Mouse (Mus musculus) intestine, postnatal 0 days (tissue): ENCODE measurements around the gene Bicd1. TPM values are rescaled to one million over a fixed set of nuclear protein-coding genes. Genes with fewer than 3 reads are reported as not detected.
"Not testable (repeated sequence)": the region's sequence is repeated elsewhere in the genome, so short reads cannot be mapped to it uniquely, and the experiment has no call there.

Source experiments
- ATAC-seq: fragments of 200-750 bp; cut with Nextera tagmentation; 2 replicates; pipeline ENCODE4 v1.8.0; 2017; ENCODE audit warnings: mild to moderate bottlenecking, moderate TSS enrichment, moderate library complexity
- H3K27ac ChIP-seq: fragments of 300-500 bp; sonication (generic); 2 replicates; pipeline ENCODE4 v1.5.1; 2014; ENCODE audit warnings: mild to moderate bottlenecking, low read depth, low read length, moderate library complexity
- H3K27me3 ChIP-seq: fragments of 300-500 bp; sonication (generic); replicated peaks from 2 replicates; pipeline ENCODE4 v1.6.1; 2014; ENCODE audit warnings: low read length, mixed read lengths; ENCODE audit not compliant: control insufficient read depth, insufficient read depth
- H3K36me3 ChIP-seq: fragments of 300-500 bp; sonication (generic); 2 replicates; pipeline ENCODE4 v1.6.1; 2014; ENCODE audit warnings: mild to moderate bottlenecking, moderate library complexity; ENCODE audit not compliant: control insufficient read depth, insufficient read depth
- H3K4me1 ChIP-seq: fragments of 300-500 bp; sonication (generic); replicated peaks from 2 replicates; pipeline ENCODE4 v1.6.1; 2014; ENCODE audit warnings: antibody characterized with exemption, low read length, mixed read lengths; ENCODE audit not compliant: control insufficient read depth, insufficient read depth
- H3K4me2 ChIP-seq: fragments of 300-500 bp; sonication (generic); replicated peaks from 2 replicates; pipeline ENCODE4 v1.6.1; 2014; ENCODE audit warnings: low read depth, mild to moderate bottlenecking, moderate library complexity
- H3K4me3 ChIP-seq: fragments of 300-500 bp; sonication (generic); 2 replicates; pipeline ENCODE4 v1.5.1; 2014; ENCODE audit warnings: low read depth, low read length
- H3K9ac ChIP-seq: fragments of 300-500 bp; sonication (generic); 2 replicates; pipeline ENCODE4 v1.6.1; 2014; ENCODE audit warnings: mild to moderate bottlenecking, low read depth, low read length
- H3K9me3 ChIP-seq: fragments of 300-500 bp; sonication (generic); 2 replicates; pipeline ENCODE4 v1.6.1; 2016; ENCODE audit warnings: mixed run types; ENCODE audit not compliant: control insufficient read depth
- CTCF ChIP-seq: sonication (generic); IDR thresholded peaks from 2 replicates; pipeline ENCODE4 v1.5.1; 2016; ENCODE audit warnings: low read depth, mild to moderate bottlenecking, control low read depth, antibody characterized with exemption, moderate library complexity
- WGBS: fragments of 180-500 bp; shearing (Covaris S2); extraction: QIAGEN DNeasy Blood & Tissue Kit; methylation state at CpG from one replicate; pipeline ENCODE4 v1.1.7; 2014; 5-methylcytosine and 5-hydroxymethylcytosine counted together
- polyA plus RNA-seq: library from polyadenylated mRNA; unstranded; fragments of >200 nt; fragmentation: Nextera tagmentation; extraction: Ambion mirVana; gene quantifications from 2 replicates; pipeline ENCODE4 v1.2.1, GENCODE M21; 2015

Bicd1 gene
- polyA plus RNA-seq, 1 experiment from 2014 or later, result 6.2 TPM

DNA sequence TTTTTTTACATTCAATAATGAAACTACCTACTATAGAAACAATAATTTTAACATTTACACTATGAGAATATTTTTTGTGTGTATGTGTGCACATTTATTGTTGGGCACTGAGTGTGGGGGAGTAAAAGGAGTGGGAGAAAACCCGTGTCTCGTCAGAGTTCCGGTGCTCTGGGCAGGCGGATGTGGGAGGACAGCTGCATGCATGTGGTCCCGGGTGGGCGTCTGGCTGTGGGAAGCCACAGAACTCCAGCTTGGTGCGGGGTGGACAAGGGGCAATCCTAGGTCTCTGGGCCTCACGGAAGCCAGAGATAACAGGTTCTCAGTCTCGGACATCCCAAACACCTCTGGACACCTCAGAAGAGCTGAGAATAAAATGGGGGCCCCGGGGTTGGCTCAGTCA lies 37.2 kb downstream of the Bicd1 start:
- Histone ChIP-seq H3K9me3 (no peaks in the 10 kb centered on the region), H3K4me1 (no peaks in the 10 kb centered on the region), H3K27me3 (no peaks in the 10 kb centered on the region), H3K4me2 (no peak overlapping the region), H3K9ac (no peak overlapping the region), H3K36me3 (no peaks in the 10 kb centered on the region), H3K27ac (no peak overlapping the region), H3K4me3 (no peak overlapping the region)
- WGBS, result 82% methylated on average over 10 of the region's 10 CpGs
- TF ChIP-seq CTCF, result no peak
- ATAC-seq, result no peak

DNA sequence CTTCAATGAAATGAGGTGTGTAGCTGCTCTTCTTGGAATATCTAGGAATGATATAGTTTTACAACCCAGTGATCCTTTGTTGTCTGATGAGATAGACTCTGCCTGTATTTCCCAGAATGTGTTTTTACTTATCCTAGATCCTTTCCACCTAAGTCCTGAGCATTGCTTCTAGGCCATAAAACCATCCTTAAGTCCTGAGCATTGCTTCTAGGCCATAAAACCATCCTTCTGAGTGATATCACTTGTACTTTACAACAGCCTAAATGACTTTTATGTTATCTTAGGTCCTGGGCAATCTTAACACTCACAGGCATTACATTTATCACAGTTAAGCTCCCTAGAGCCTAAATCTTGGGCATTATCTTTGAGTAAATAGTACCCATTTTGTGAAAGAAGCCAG lies 48.6 kb downstream of the Bicd1 start:
- ATAC-seq, result peak; percentile 49; the same call in 1 of the 2 replicates
- no peaks in the 10 kb centered on the region for H3K4me1 ChIP-seq
- H3K9ac ChIP-seq, result no peak overlapping the region
- H3K27ac ChIP-seq, result no peak overlapping the region
- H3K9me3 ChIP-seq, result no peaks in the 10 kb centered on the region
- no peak overlapping the region for H3K4me2 ChIP-seq
- no peaks in the 10 kb centered on the region for H3K36me3 ChIP-seq
- H3K27me3 ChIP-seq, result no peaks in the 10 kb centered on the region
- TF ChIP-seq CTCF, result no peak
- no peak overlapping the region for H3K4me3 ChIP-seq

DNA sequence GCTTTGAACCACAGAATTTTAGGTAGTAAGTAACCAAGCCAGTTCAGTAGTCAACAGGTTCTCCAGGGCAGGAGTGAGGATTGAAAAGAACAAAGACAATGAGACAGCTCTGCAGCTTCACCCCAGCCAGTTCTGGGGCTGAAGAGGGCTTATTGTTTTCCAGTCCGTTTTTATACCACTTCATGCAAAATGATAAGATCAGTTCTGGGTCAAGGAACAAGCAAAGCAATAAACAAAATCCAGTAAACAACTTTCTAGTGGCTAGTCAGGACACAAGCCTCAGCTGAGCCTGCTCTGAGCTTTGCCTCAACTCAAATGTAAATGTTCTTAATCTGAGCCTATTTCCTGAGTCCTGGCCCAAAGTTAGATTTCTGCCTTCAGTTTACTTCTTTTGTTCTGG lies 52.3 kb downstream of the Bicd1 start:
- no peaks in the 10 kb centered on the region for H3K4me1 ChIP-seq
- ATAC-seq, result no peak
- WGBS, result 44% methylated on average over 1 of the region's 1 CpGs
- H3K27ac ChIP-seq, result no peak overlapping the region
- no peak for TF ChIP-seq CTCF
- no peaks in the 10 kb centered on the region for H3K9me3 ChIP-seq
- no peak overlapping the region for H3K9ac ChIP-seq
- H3K27me3 ChIP-seq, result no peaks in the 10 kb centered on the region
- H3K4me2 ChIP-seq, result no peak overlapping the region
- H3K36me3 ChIP-seq, result no peaks in the 10 kb centered on the region
- no peak overlapping the region for H3K4me3 ChIP-seq

DNA sequence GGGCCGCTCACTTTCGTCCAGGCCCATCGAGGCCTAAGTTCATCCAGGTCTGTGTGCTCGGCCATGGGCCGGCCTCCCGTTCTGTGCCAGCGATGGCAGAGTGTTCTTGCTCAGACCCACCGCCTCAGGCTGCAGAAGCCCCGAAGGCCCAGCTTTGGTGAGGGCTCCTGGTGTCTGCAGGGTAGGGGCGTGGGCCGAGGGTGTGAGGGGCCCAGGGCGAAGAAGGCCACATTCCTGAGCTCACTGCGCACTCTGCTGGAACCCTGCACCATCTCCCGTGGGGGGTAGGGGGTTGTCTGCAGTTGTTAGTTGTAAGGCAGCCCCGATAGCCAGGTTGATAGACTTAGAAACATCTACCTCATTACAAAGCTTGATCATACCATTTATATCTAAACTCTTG lies 62.8 kb downstream of the Bicd1 start:
- WGBS, result 85% methylated on average over 15 of the region's 15 CpGs
- TF ChIP-seq CTCF, result no peak
- Histone ChIP-seq H3K9me3 (no peaks in the 10 kb centered on the region), H3K4me2 (no peak overlapping the region), H3K4me1 (no peaks in the 10 kb centered on the region), H3K27ac (no peak overlapping the region), H3K4me3 (no peak overlapping the region), H3K36me3 (no peaks in the 10 kb centered on the region), H3K9ac (no peak overlapping the region), H3K27me3 (no peaks in the 10 kb centered on the region)
- no peak for ATAC-seq

DNA sequence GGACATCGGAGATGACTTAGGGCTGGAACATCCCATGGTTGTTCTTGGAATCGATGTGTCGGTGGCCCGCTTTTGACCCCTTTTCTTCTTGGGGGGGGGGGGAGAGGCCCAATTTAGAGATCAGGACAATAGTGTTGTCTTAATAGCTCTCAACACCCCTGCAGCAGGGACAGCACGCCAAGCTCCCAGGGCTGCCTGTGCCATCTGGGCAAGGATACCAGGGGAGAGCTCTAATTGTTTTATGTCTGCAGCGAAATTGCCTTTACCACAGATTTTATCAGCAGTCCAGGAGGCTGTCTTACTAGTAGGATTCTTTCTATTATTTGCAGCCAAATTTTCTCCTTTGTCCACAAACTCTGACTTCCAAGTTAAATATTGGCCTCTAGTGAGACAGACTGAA lies 63.8 kb downstream of the Bicd1 start:
- not testable (repeated sequence) for H3K4me1 ChIP-seq, H3K4me2 ChIP-seq, H3K4me3 ChIP-seq, ATAC-seq, H3K9ac ChIP-seq, H3K27me3 ChIP-seq, H3K9me3 ChIP-seq, H3K36me3 ChIP-seq, H3K27ac ChIP-seq
- WGBS, result 94% methylated on average over 6 of the region's 6 CpGs

DNA sequence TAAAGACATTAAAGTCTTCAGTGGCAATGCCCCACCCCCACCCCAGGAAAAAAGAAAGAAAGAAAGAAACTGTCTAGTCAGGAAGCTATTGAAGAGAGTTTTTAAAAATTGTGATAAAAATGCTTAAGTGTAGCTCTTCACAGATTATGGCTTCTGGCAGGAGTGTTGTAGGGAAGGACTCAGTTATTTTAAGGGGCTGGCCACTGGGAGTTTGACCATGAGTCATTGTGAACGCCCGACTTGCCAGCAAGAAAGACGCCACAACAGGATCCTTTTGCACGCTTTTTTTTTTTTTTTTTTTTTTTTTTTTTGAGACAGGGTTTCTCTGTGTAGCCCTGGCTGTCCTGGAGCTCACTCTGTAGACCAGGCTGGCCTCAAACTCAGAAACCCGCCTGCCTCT lies 73.2 kb downstream of the Bicd1 start:
- H3K9ac ChIP-seq, H3K27ac ChIP-seq, H3K27me3 ChIP-seq, H3K4me2 ChIP-seq, ATAC-seq, H3K4me1 ChIP-seq, H3K4me3 ChIP-seq, H3K36me3 ChIP-seq, H3K9me3 ChIP-seq: not testable (repeated sequence)
- 89% methylated on average over 5 of the region's 5 CpGs for WGBS

DNA sequence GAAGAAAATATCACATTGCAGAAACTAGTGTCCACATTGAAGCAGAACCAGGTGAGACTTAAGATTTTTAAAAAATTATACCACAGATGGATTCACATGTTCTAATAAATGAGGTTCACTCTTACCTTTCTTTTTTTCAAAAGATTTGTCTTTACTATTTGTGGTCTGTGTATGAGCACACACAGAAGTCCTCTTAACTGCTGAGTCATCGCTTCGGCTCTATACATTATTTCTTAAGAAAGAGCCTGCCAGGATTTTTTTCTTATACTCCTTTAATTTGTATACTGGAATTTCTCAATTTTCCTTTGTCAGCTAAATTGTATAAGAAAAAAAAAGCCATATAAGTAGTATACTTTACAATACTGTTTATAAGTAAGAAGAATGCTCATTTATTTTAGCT lies 86.0 kb downstream of the Bicd1 start:
- Histone ChIP-seq H3K36me3 (no peaks in the 10 kb centered on the region), H3K27ac (no peak overlapping the region), H3K4me3 (no peak overlapping the region), H3K4me2 (no peak overlapping the region), H3K27me3 (no peaks in the 10 kb centered on the region), H3K4me1 (no peaks in the 10 kb centered on the region), H3K9ac (no peak overlapping the region), H3K9me3 (no peaks in the 10 kb centered on the region)
- WGBS, result 93% methylated on average over 2 of the region's 2 CpGs
- no peak for ATAC-seq
- TF ChIP-seq CTCF, result no peak
